Mouse (Mus musculus): ENCODE measurements at regions not wholly inside any gene's neighbourhood (a gene's known extent, or its start where the extent isn't known, plus 50 kb on each side); places are given as distances from the start of the nearest gene placed in this dataset.

DNA sequence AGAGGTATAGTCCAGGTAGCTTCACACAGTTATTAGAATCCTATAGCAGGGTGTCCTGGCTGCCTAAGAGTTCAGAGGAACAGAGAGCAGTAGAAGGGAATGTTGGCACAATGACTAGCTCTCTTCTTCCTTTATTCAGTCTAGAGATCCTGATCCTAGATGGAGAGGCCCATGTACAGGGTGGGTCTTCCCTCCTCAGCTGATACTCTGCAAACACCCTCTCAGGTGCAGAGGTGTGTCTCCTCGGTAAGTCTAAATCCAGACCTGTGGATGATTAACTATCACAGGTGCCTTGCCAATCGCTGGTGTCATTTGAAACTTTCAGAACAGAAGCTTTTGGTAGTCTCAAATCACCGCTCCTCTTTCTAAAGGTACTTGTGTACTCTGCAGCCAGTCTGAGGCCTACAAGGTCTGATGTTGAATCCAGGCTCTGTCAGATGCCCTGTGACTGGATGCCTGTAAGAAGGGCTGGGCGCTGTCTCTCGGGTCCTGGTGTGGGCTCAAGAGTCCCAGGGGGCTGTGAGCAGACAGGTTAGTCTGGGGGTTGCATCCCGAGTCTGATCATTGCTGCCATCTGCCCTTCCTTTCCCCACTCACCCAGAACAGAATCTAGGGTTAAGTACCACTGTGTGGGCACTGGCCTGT is 52.0 kb upstream of the Plcl2 start:
- TF ChIP-seq CTCF (IDR thresholded peaks at IDR 0.05; ENCODE audit: low read depth): no peak
- no peak for TF ChIP-seq EP300 (IDR thresholded peaks at IDR 0.05; ENCODE audit: low read depth)
